Mouse (Mus musculus) thymus, adult 2 months (tissue): ENCODE data around the gene Rae1. TPM values are rescaled to one million over a fixed set of nuclear protein-coding genes. Genes with fewer than 3 reads are reported as not detected.
A peak's percentile ranks its signal among the peaks of the same experiment; 100 is the strongest.

ENCODE experiments used
- DNase-seq: peaks from one replicate; pipeline ENCODE4 v3.0.0; 2021
- H3K27ac ChIP-seq: fragments of 200-500 bp; 2 replicates; pipeline ENCODE4 v1.5.1; 2012; ENCODE audit warnings: low read length, control low read depth; ENCODE audit not compliant: control insufficient read depth, insufficient read depth
- H3K27me3 ChIP-seq: fragments of 200-500 bp; 2 replicates; pipeline ENCODE4 v1.6.1; 2012; ENCODE audit warnings: mild to moderate bottlenecking, low read length, moderate library complexity, mixed read lengths; ENCODE audit not compliant: control insufficient read depth, insufficient read depth
- H3K36me3 ChIP-seq: fragments of 200-500 bp; 2 replicates; pipeline ENCODE4 v1.6.1; 2012; ENCODE audit warnings: mild to moderate bottlenecking, low read length, moderate library complexity; ENCODE audit not compliant: control insufficient read depth, insufficient read depth
- H3K4me1 ChIP-seq: fragments of 200-500 bp; replicated peaks from 2 replicates; pipeline ENCODE4 v1.6.1; 2012; ENCODE audit warnings: low read length; ENCODE audit not compliant: control insufficient read depth, insufficient read depth
- H3K4me3 ChIP-seq: fragments of 200-500 bp; 2 replicates; pipeline ENCODE4 v1.5.1; 2012; ENCODE audit warnings: mild to moderate bottlenecking, low read length, control low read depth, moderate library complexity; ENCODE audit not compliant: control insufficient read depth, insufficient read depth
- CTCF ChIP-seq: fragments of 200-500 bp; IDR thresholded peaks from 2 replicates; pipeline ENCODE4 v1.5.1; 2012; ENCODE audit warnings: mild to moderate bottlenecking, control low read depth, low read length, moderate library complexity, borderline replicate concordance; ENCODE audit not compliant: control insufficient read depth, poor library complexity, insufficient read depth; ENCODE audit errors: extremely low read depth
- POLR2A ChIP-seq: fragments of 200-500 bp; IDR thresholded peaks from 2 replicates; pipeline ENCODE4 v1.6.1; 2012; ENCODE audit warnings: mild to moderate bottlenecking, low read length, control low read depth, moderate library complexity; ENCODE audit not compliant: control insufficient read depth, poor library complexity, insufficient read depth; ENCODE audit errors: extremely low read depth
- WGBS: fragments of 180-500 bp; shearing (Covaris S2); methylation state at CpG from one replicate; pipeline ENCODE4 v1.1.7; 2018; 5-methylcytosine and 5-hydroxymethylcytosine counted together
- polyA plus RNA-seq: library from polyadenylated mRNA; depleted of rRNA; stranded (reverse); fragments of >200 nt; gene quantifications from 2 replicates; pipeline ENCODE4 v1.2.3, GENCODE M21; 2012

Gene Rae1
- polyA plus RNA-seq, 1 experiment = 111 TPM

DNA sequence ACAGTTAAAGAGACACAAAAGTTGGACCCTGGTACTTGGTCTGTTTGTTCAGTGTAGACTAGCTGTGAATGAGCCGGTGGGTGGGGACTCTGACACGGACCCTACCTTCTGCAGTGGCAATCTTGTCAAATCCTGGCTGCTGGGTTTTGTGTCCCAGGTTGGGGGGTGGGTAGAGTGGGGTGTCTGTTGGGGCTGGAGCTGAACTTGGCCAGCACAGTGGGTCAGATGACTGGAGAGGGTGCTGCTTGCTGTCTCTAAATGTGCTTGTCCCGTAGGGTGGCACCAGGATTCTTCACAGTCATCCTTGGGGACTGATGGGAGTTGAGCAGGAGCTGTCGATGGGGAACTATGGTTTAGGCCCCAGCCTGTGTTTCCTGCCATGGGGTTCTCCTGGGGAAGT, 24.0 kb downstream of the Rae1 start:
- no peak for TF ChIP-seq POLR2A
- DNase-seq = peak; percentile 15
- Histone ChIP-seq H3K27me3 (no peaks in the 10 kb centered on the region), H3K36me3 (peaks cover 40% of the 10 kb centered on the region), H3K4me3 (peak overlapping the region; percentile 29), H3K27ac (no peak overlapping the region), H3K4me1 (peaks cover 80% of the 10 kb centered on the region)
- WGBS = 17% methylated on average over 4 of the region's 4 CpGs

DNA sequence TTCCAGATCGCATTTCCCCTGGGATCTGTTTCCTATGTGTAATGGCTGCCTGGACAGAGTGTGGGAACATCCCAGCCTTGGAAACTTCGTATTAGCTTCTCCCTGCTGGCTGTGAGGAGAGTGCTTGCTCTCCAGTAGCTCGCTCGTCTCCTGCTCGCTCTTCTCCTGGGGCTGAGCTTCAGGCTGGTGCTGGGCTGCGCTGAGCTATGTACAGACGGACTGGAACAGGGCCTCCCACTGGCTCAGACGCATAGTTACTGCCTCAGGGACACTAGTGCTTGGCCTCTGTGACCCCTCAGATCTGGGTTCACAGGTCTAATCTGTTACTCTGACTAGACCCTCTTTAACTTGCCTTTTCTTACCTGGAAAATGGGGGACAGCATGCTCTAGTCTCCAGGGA, 24.5 kb downstream of the Rae1 start:
- Histone ChIP-seq H3K27me3 (no peaks in the 10 kb centered on the region), H3K27ac (no peak overlapping the region), H3K4me3 (peak overlapping the region; percentile 29), H3K36me3 (peaks cover 44% of the 10 kb centered on the region), H3K4me1 (peaks cover 80% of the 10 kb centered on the region)
- TF ChIP-seq POLR2A (no peak), CTCF (no peak)
- no peak for DNase-seq
- whole genome bisulfite sequencing = 83% methylated on average over 8 of the region's 8 CpGs

GRCm38 (mm10) chr2:173024938-173025337, 25.0 kb downstream of the Rae1 start:
- 0 out of 2 replicates have a peak, but pooled peaks have one; percentile 32 for TF ChIP-seq POLR2A
- TF ChIP-seq CTCF = no peak
- H3K27me3 ChIP-seq = no peaks in the 10 kb centered on the region
- H3K27ac ChIP-seq = peak overlapping the region; percentile 72; the same call in 1 of the 2 replicates
- H3K4me1 ChIP-seq = peaks cover 81% of the 10 kb centered on the region
- WGBS = 59% methylated on average over 4 of the region's 4 CpGs
- no peak for DNase-seq
- H3K4me3 ChIP-seq = peak overlapping the region; percentile 30
- H3K36me3 ChIP-seq = peaks cover 49% of the 10 kb centered on the region

DNA sequence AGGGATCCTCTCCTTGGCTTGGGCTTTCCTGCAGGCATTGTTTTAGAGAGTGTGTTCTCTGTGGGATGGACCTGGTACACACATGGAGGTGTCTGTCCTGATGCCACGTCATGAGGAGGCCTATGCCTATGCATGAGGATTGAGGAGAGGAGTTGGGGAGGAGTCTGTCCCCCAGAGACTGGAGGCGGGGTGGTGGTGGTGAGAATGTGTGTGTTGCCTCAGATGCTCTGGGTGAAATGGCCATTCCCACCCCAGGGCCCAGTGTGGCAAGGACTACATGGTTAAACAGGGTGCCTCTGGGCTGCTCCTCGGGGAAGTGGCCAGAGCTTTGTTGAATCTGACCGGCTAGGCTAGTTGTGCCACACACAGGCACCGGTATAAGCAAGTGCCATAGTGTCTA, 26.4 kb downstream of the Rae1 start:
- peak overlapping the region; percentile 30 for H3K4me3 ChIP-seq
- H3K27ac ChIP-seq = peak overlapping the region; percentile 72

GRCm38 (mm10) chr2:173026688-173027131, 26.8 kb downstream of the Rae1 start:
- Histone ChIP-seq H3K4me3 (peak overlapping the region; percentile 30), H3K4me1 (peaks cover 85% of the 10 kb centered on the region), H3K27ac (peak overlapping the region; percentile 72), H3K36me3 (peaks cover 65% of the 10 kb centered on the region), H3K27me3 (no peaks in the 10 kb centered on the region)
- DNase-seq = peak; percentile 83
- 0% methylated on average over 3 of the region's 3 CpGs for WGBS
- TF ChIP-seq POLR2A (no peak), CTCF (no peak)

More for the DNA sequence above, 26.4 kb downstream of the Rae1 start:
- 13% methylated on average over 5 of the region's 5 CpGs for WGBS
- Histone ChIP-seq H3K4me1 (peaks cover 84% of the 10 kb centered on the region), H3K36me3 (peaks cover 61% of the 10 kb centered on the region), H3K27me3 (no peaks in the 10 kb centered on the region)
- TF ChIP-seq CTCF (no peak), POLR2A (no peak)
- DNase-seq = peak; percentile 30

DNA sequence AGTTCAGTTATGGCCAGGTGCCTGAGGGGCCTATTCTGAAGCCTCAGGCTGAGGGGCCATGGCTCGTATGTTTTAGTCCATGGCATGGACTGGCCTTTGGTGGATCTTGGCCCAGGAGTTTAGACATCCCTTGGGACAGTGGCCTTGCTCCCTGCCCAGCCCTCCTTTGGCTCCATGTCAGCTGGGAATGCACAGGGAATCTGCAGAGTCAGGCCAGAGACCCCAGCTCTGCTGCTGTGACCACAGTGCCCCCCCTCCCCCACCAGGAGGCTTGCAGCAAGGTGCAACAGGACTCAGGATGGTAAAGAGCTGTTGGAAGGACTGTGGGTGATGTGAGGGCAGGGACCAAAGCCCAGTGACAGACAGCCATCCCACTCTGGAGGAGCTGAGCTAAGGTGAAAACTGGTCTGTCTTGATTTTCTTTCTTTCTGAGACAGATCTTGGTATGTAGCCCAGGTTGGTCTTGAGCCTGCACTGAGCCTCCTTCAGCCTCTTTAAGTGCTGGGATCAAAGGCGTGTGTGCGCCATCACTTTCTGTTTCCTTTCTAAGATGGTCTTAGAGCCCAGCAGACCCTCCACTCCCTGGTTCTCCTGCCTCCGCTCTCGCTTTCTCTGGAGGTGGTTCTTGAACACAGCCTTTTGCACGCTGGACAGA, 27.4 kb downstream of the Rae1 start:
- peak; percentile 41 for DNase-seq
- no peak for TF ChIP-seq CTCF
- TF ChIP-seq POLR2A = no peak
- peaks cover 90% of the 10 kb centered on the region for H3K4me1 ChIP-seq
- peaks cover 71% of the 10 kb centered on the region for H3K36me3 ChIP-seq
- H3K4me3 ChIP-seq = peak overlapping the region; percentile 30; the same call in 1 of the 2 replicates
- 69% methylated on average over 6 of the region's 6 CpGs for WGBS
- H3K27ac ChIP-seq = peak overlapping the region; percentile 72
- no peaks in the 10 kb centered on the region for H3K27me3 ChIP-seq

- H3K4me1 ChIP-seq = peaks cover 96% of the 10 kb centered on the region
- peak; percentile 12 for DNase-seq
- H3K4me3 ChIP-seq = no peak overlapping the region
- H3K27ac ChIP-seq = peak overlapping the region; percentile 72
- 67% methylated on average over 4 of the region's 4 CpGs for WGBS
- TF ChIP-seq CTCF = no peak
- TF ChIP-seq POLR2A = no peak
- no peaks in the 10 kb centered on the region for H3K27me3 ChIP-seq
- peaks cover 76% of the 10 kb centered on the region for H3K36me3 ChIP-seq
Observed at GRCm38 (mm10) chr2:173027824-173028495, 28.0 kb downstream of the Rae1 start.
